Mouse (Mus musculus) CH12.LX (cell line): ENCODE measurements around the gene Cyp51.
"Not testable (repeated sequence)": the region's sequence is repeated elsewhere in the genome, so short reads cannot be mapped to it uniquely, and the experiment has no call there.

Source experiments
- CTCF ChIP-seq, 2 experiments: IDR thresholded peaks in 1 of 2; conservative IDR thresholded peaks in 1 of 2; 2 replicates each; pipeline ENCODE4 v1.5.1; 2011 to 2012; ENCODE audit warnings: low read depth in 2 of 2, low read length in 2 of 2, improper control_type of control experiment in 1 of 2, inconsistent platforms in 1 of 2, mild to moderate bottlenecking in 1 of 2, moderate library complexity in 1 of 2
- EP300 ChIP-seq: IDR thresholded peaks from 2 replicates; pipeline ENCODE4 v1.6.1; 2011; ENCODE audit warnings: low read length, improper control_type of control experiment
- ETS1 ChIP-seq: conservative IDR thresholded peaks from 2 replicates; pipeline ENCODE4 v1.6.1; 2012; ENCODE audit warnings: low read depth, mild to moderate bottlenecking, inconsistent platforms, low read length, improper control_type of control experiment, moderate library complexity
- POLR2A ChIP-seq: IDR thresholded peaks from 2 replicates; pipeline ENCODE4 v1.6.1; 2011; ENCODE audit warnings: low read depth, mild to moderate bottlenecking, improper control_type of control experiment, low read length
- POLR2AphosphoS2 ChIP-seq: IDR thresholded peaks from 2 replicates; pipeline ENCODE4 v1.6.1; 2011; ENCODE audit warnings: low read depth, low read length, improper control_type of control experiment
- USF1 ChIP-seq: IDR thresholded peaks from 2 replicates; pipeline ENCODE4 v1.6.1; 2014; ENCODE audit warnings: low read depth, mild to moderate bottlenecking, inconsistent platforms, low read length, improper control_type of control experiment

DNA sequence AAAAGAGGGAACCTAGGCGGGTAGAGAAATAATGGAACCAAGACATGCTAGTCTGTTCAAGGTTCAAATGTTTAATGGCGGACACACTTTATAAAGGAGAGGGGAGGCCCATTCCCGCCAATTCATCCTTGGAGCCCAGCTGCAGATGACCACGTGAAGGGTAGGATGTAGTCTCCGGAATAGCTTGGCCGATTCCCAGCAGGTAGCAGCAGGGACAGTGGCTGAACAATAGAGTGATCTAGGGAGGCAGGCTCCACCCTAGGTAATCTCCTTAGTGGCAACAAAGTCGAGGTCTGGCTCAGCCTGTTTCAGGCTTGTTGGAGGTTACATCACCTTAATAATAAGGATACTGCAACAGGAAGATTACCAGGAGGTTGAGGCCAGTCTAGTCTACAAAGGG, 2.5 kb upstream of the Cyp51 start:
- not testable (repeated sequence) for TF ChIP-seq POLR2AphosphoS2; USF1; POLR2A; CTCF (conservative IDR thresholded peaks at IDR 0.05 in 1 of 2, IDR thresholded peaks at IDR 0.05 in 1 of 2; ENCODE audit: low read depth in 2 of 2, low read length in 2 of 2); ETS1; EP300
